Mouse (Mus musculus) neural tube, embryonic 13.5 days (tissue): Measurements from ENCODE around the gene Trim50. TPM values are rescaled to one million over a fixed set of nuclear protein-coding genes. Genes with fewer than 3 reads are reported as not detected.

ENCODE experiments used
- ATAC-seq: fragments of 200-750 bp; cut with Nextera tagmentation; 2 replicates; pipeline ENCODE4 v1.8.0; 2017; ENCODE audit warnings: low read depth, mild to moderate bottlenecking, moderate TSS enrichment, moderate library complexity
- H3K27ac ChIP-seq: fragments of 300-500 bp; sonication (generic); replicated peaks from 2 replicates; pipeline ENCODE4 v1.5.1; 2015; ENCODE audit warnings: moderate library complexity, mild to moderate bottlenecking, inconsistent platforms
- H3K27me3 ChIP-seq: fragments of 300-500 bp; sonication (generic); 2 replicates; pipeline ENCODE4 v1.6.1; 2015; ENCODE audit warnings: mild to moderate bottlenecking, inconsistent platforms
- H3K36me3 ChIP-seq: fragments of 300-500 bp; sonication (generic); 2 replicates; pipeline ENCODE4 v1.6.1; 2015; ENCODE audit warnings: mild to moderate bottlenecking, inconsistent platforms
- H3K4me1 ChIP-seq: fragments of 300-500 bp; sonication (generic); replicated peaks from 2 replicates; pipeline ENCODE4 v1.6.1; 2015; ENCODE audit warnings: inconsistent platforms
- H3K4me2 ChIP-seq: fragments of 300-500 bp; sonication (generic); 2 replicates; pipeline ENCODE4 v1.6.1; 2015; ENCODE audit warnings: inconsistent platforms, mild to moderate bottlenecking, moderate library complexity
- H3K4me3 ChIP-seq: fragments of 300-500 bp; sonication (generic); 2 replicates; pipeline ENCODE4 v1.5.1; 2015; ENCODE audit warnings: mild to moderate bottlenecking, inconsistent platforms
- H3K9ac ChIP-seq: fragments of 300-500 bp; sonication (generic); 2 replicates; pipeline ENCODE4 v1.6.1; 2015; ENCODE audit warnings: moderate library complexity, mild to moderate bottlenecking, inconsistent platforms
- H3K9me3 ChIP-seq: fragments of 300-500 bp; sonication (generic); 2 replicates; pipeline ENCODE4 v1.6.1; 2016; ENCODE audit warnings: inconsistent platforms
- WGBS: fragments of 180-500 bp; shearing (Covaris S2); methylation state at CpG from one replicate; pipeline ENCODE4 v1.1.7; 2015; 5-methylcytosine and 5-hydroxymethylcytosine counted together
- microRNA-seq: library from miRNA; unstranded; fragments of <30 nt; microRNA quantifications from one replicate; pipeline ENCODE4, GENCODE M21; 2016
- polyA plus RNA-seq: library from polyadenylated mRNA; unstranded; fragments of >200 nt; fragmentation: Nextera tagmentation; extraction: Ambion mirVana; gene quantifications from 2 replicates; pipeline ENCODE4 v1.2.1, GENCODE M21; 2015

The Trim50 gene
- polyA plus RNA-seq, 1 experiment from 2014 or later, result not detected

GRCm38 (mm10) chr5:135400244-135400643 is 47.1 kb downstream of the Trim50 start:
- Histone ChIP-seq H3K27ac (no peak overlapping the region), H3K9me3 (0 out of 2 replicates have a peak, but pooled peaks cover 3% of the 10 kb centered on the region), H3K4me3 (no peak overlapping the region), H3K4me1 (peaks cover 4% of the 10 kb centered on the region; the same call in 1 of the 2 replicates), H3K4me2 (no peak overlapping the region), H3K9ac (no peak overlapping the region), H3K27me3 (no peaks in the 10 kb centered on the region), H3K36me3 (no peaks in the 10 kb centered on the region)
- 15% methylated on average over 2 of the region's 2 CpGs for WGBS
- ATAC-seq, result no peak

- Histone ChIP-seq H3K36me3 (peaks cover 17% of the 10 kb centered on the region), H3K9me3 (0 out of 2 replicates have a peak, but pooled peaks cover 3% of the 10 kb centered on the region), H3K4me2 (0 out of 2 replicates have a peak overlapping the region, but pooled peaks have one; percentile 20), H3K4me1 (peaks cover 4% of the 10 kb centered on the region; the same call in 1 of the 2 replicates), H3K27ac (no peak overlapping the region), H3K27me3 (no peaks in the 10 kb centered on the region), H3K9ac (no peak overlapping the region), H3K4me3 (no peak overlapping the region)
- peak; percentile 69 for ATAC-seq
- WGBS, result 30% methylated on average over 20 of the region's 20 CpGs
These were observed 51.5 kb downstream of the Trim50 start for GRCm38 (mm10) chr5:135404623-135405022.

GRCm38 (mm10) chr5:135405437-135405836 is 52.3 kb downstream of the Trim50 start:
- no peak for ATAC-seq
- Histone ChIP-seq H3K4me3 (no peak overlapping the region), H3K4me2 (no peak overlapping the region), H3K27ac (no peak overlapping the region), H3K36me3 (peaks cover 25% of the 10 kb centered on the region), H3K27me3 (no peaks in the 10 kb centered on the region), H3K9me3 (0 out of 2 replicates have a peak, but pooled peaks cover 3% of the 10 kb centered on the region), H3K9ac (no peak overlapping the region), H3K4me1 (peaks cover 4% of the 10 kb centered on the region; the same call in 1 of the 2 replicates)
- 89% methylated on average over 9 of the region's 9 CpGs for WGBS

- 91% methylated on average over 4 of the region's 4 CpGs for WGBS
- no peak overlapping the region for H3K4me3 ChIP-seq
- ATAC-seq, result no peak
- no peak overlapping the region for H3K4me2 ChIP-seq
- no peaks in the 10 kb centered on the region for H3K27me3 ChIP-seq
- H3K4me1 ChIP-seq, result peaks cover 4% of the 10 kb centered on the region; the same call in 1 of the 2 replicates
- H3K36me3 ChIP-seq, result peaks cover 47% of the 10 kb centered on the region
- H3K9me3 ChIP-seq, result no peaks in the 10 kb centered on the region
- no peak overlapping the region for H3K27ac ChIP-seq
- no peak overlapping the region for H3K9ac ChIP-seq
These were observed 55.0 kb downstream of the Trim50 start for GRCm38 (mm10) chr5:135408114-135408513.

GRCm38 (mm10) chr5:135410266-135410665 is 57.2 kb downstream of the Trim50 start:
- Histone ChIP-seq H3K27ac (no peak overlapping the region), H3K9me3 (no peaks in the 10 kb centered on the region), H3K4me3 (no peak overlapping the region), H3K27me3 (no peaks in the 10 kb centered on the region), H3K9ac (no peak overlapping the region), H3K36me3 (peaks cover 68% of the 10 kb centered on the region), H3K4me1 (no peaks in the 10 kb centered on the region), H3K4me2 (no peak overlapping the region)
- 93% methylated on average over 9 of the region's 9 CpGs for whole genome bisulfite sequencing
- no peak for ATAC-seq

Small RNAs within 50 kb of the gene (microRNA-seq; reads per million reads assigned to microRNA genes)
- not detected for gene Mir7033

Other genes with a start within 250 kb of the Trim50 start
- gene Tbl2, start 203.6 kb upstream of the Trim50 start, polyA plus RNA-seq, result 15.9 and 18.5 TPM in 2 replicates
- gene Bcl7b, start 185.0 kb upstream of the Trim50 start, polyA plus RNA-seq, result 49.2 and 50.0 TPM in 2 replicates
- gene Baz1b, start 166.0 kb upstream of the Trim50 start, polyA plus RNA-seq, result 32.0 and 35.9 TPM in 2 replicates
- 11.6 and 12.1 TPM in 2 replicates for gene Fzd9, start 102.1 kb upstream of the Trim50 start, polyA plus RNA-seq
- gene Fkbp6, start 3.3 kb upstream of the Trim50 start, polyA plus RNA-seq, result 0.15 TPM in 1 of 2 replicates, not detected in the other
- gene Nsun5, start 16.7 kb downstream of the Trim50 start, polyA plus RNA-seq, result 27.2 and 31.9 TPM in 2 replicates
- 10.8 and 13.0 TPM in 2 replicates for gene Pom121, start 41.3 kb downstream of the Trim50 start, polyA plus RNA-seq
- gene Hip1, start 191.8 kb downstream of the Trim50 start, polyA plus RNA-seq, result 48.3 and 48.6 TPM in 2 replicates
- not detected in 2 replicates for gene Ccl26, start 210.3 kb downstream of the Trim50 start, polyA plus RNA-seq
- 3.1 and 3.4 TPM in 2 replicates for gene Ccl24, start 219.8 kb downstream of the Trim50 start, polyA plus RNA-seq